Mouse (Mus musculus) midbrain, embryonic 14.5 days (tissue): ENCODE results near the gene Kcnip3. TPM values are rescaled to one million over a fixed set of nuclear protein-coding genes. Genes with fewer than 3 reads are reported as not detected.

ENCODE experiments used
- ATAC-seq: fragments of 200-750 bp; cut with Nextera tagmentation; 2 replicates; pipeline ENCODE4 v1.8.0; 2017; ENCODE audit warnings: moderate number of reproducible peaks, moderate library complexity; ENCODE audit not compliant: low FRiP score, low TSS enrichment
- DNase-seq: peaks from one replicate; pipeline ENCODE4 v3.0.0-alpha.2; 2015
- H3K27ac ChIP-seq: fragments of 300-500 bp; sonication (generic); replicated peaks from 2 replicates; pipeline ENCODE4 v1.5.1; 2014; ENCODE audit warnings: mild to moderate bottlenecking, low read depth, low read length, moderate library complexity
- H3K27me3 ChIP-seq: fragments of 300-500 bp; sonication (generic); 2 replicates; pipeline ENCODE4 v1.6.1; 2014; ENCODE audit warnings: low read length, control low read depth, mixed read lengths; ENCODE audit not compliant: control insufficient read depth, insufficient read depth
- H3K36me3 ChIP-seq: fragments of 300-500 bp; sonication (generic); 2 replicates; pipeline ENCODE4 v1.6.1; 2014; ENCODE audit warnings: low read length, control low read depth; ENCODE audit not compliant: control insufficient read depth, insufficient read depth
- H3K4me1 ChIP-seq: fragments of 300-500 bp; sonication (generic); 2 replicates; pipeline ENCODE4 v1.6.1; 2014; ENCODE audit warnings: mild to moderate bottlenecking, antibody characterized with exemption, low read length, control low read depth; ENCODE audit not compliant: control insufficient read depth, insufficient read depth
- H3K4me2 ChIP-seq: fragments of 300-500 bp; sonication (generic); 2 replicates; pipeline ENCODE4 v1.6.1; 2014; ENCODE audit warnings: mild to moderate bottlenecking, low read length, moderate library complexity
- H3K4me3 ChIP-seq: fragments of 300-500 bp; sonication (generic); replicated peaks from 2 replicates; pipeline ENCODE4 v1.5.1; 2014; ENCODE audit warnings: low read depth, low read length
- H3K9ac ChIP-seq: fragments of 300-500 bp; sonication (generic); replicated peaks from 2 replicates; pipeline ENCODE4 v1.6.1; 2014; ENCODE audit warnings: mild to moderate bottlenecking, low read length, moderate library complexity
- H3K9me3 ChIP-seq: fragments of 300-500 bp; sonication (generic); 2 replicates; pipeline ENCODE4 v1.6.1; 2016; ENCODE audit warnings: low read length, control low read depth, mixed read lengths; ENCODE audit not compliant: control insufficient read depth
- WGBS: fragments of 180-500 bp; shearing (Covaris S2); extraction: QIAGEN DNeasy Blood & Tissue Kit; methylation state at CpG from one replicate; pipeline ENCODE4 v1.1.7; 2014; 5-methylcytosine and 5-hydroxymethylcytosine counted together
- polyA plus RNA-seq: library from polyadenylated mRNA; unstranded; fragments of >200 nt; fragmentation: Nextera tagmentation; extraction: Ambion mirVana; gene quantifications from 2 replicates; pipeline ENCODE4 v1.2.1, GENCODE M21; 2014

Gene Kcnip3
- polyA plus RNA-seq, 1 experiment from 2014 or later, result 13.1 TPM

- Histone ChIP-seq H3K9ac (no peak overlapping the region), H3K4me2 (no peak overlapping the region), H3K4me1 (0 out of 2 replicates have a peak, but pooled peaks cover 3% of the 10 kb centered on the region), H3K36me3 (no peaks in the 10 kb centered on the region), H3K4me3 (no peak overlapping the region), H3K9me3 (no peaks in the 10 kb centered on the region), H3K27ac (no peak overlapping the region), H3K27me3 (no peaks in the 10 kb centered on the region)
- no peak for DNase-seq
- ATAC-seq, result no peak
- 51% methylated on average over 7 of the region's 7 CpGs for WGBS
Observed at GRCm38 (mm10) chr2:127449691-127450090, 72.2 kb downstream of the Kcnip3 start.

- DNase-seq, result no peak
- no peak overlapping the region for H3K9ac ChIP-seq
- no peak overlapping the region for H3K4me2 ChIP-seq
- no peak for ATAC-seq
- H3K4me1 ChIP-seq, result peaks cover 13% of the 10 kb centered on the region; the same call in 1 of the 2 replicates
- no peaks in the 10 kb centered on the region for H3K36me3 ChIP-seq
- no peak overlapping the region for H3K4me3 ChIP-seq
- no peaks in the 10 kb centered on the region for H3K27me3 ChIP-seq
- WGBS, result 54% methylated on average over 3 of the region's 3 CpGs
- H3K9me3 ChIP-seq, result no peaks in the 10 kb centered on the region
- H3K27ac ChIP-seq, result no peak overlapping the region
Observed at GRCm38 (mm10) chr2:127446847-127447246, 75.0 kb downstream of the Kcnip3 start.

GRCm38 (mm10) chr2:127444055-127444789 is 77.7 kb downstream of the Kcnip3 start, which contains the start of gene Fahd2a:
Gene Fahd2a, minus strand, starts transcription at chr2:127444565.
- Histone ChIP-seq H3K27ac (no peak within 1 kb of the TSS), H3K9ac (peak within 1 kb of the TSS; percentile 80), H3K4me3 (peak within 1 kb of the TSS; percentile 76), H3K4me1 (peaks cover 13% of the 10 kb centered on the region; the same call in 1 of the 2 replicates), H3K36me3 (no peaks in the 10 kb centered on the region), H3K4me2 (peak within 1 kb of the TSS; percentile 76), H3K27me3 (no peaks in the 10 kb centered on the region), H3K9me3 (no peaks in the 10 kb centered on the region)
- 4% methylated on average over 37 of the region's 37 CpGs for WGBS
- peak; percentile 92 for ATAC-seq
- DNase-seq, result peak; percentile 95

- Histone ChIP-seq H3K4me3 (no peak overlapping the region), H3K4me2 (no peak overlapping the region), H3K36me3 (peaks cover 39% of the 10 kb centered on the region), H3K9me3 (no peaks in the 10 kb centered on the region), H3K27me3 (no peaks in the 10 kb centered on the region), H3K4me1 (no peaks in the 10 kb centered on the region), H3K9ac (no peak overlapping the region), H3K27ac (no peak overlapping the region)
- DNase-seq (no peak), ATAC-seq (no peak)
- 94% methylated on average over 5 of the region's 5 CpGs for WGBS
Observed at GRCm38 (mm10) chr2:127437697-127438096, 84.2 kb downstream of the Kcnip3 start.

- no peaks in the 10 kb centered on the region for H3K27me3 ChIP-seq
- no peak overlapping the region for H3K27ac ChIP-seq
- ATAC-seq (no peak), DNase-seq (no peak)
- WGBS, result 93% methylated on average over 2 of the region's 2 CpGs
- H3K9ac ChIP-seq, result no peak overlapping the region
- H3K36me3 ChIP-seq, result peaks cover 39% of the 10 kb centered on the region
- no peaks in the 10 kb centered on the region for H3K9me3 ChIP-seq
- H3K4me2 ChIP-seq, result no peak overlapping the region
- no peaks in the 10 kb centered on the region for H3K4me1 ChIP-seq
- no peak overlapping the region for H3K4me3 ChIP-seq
Observed at GRCm38 (mm10) chr2:127435554-127435953, 86.3 kb downstream of the Kcnip3 start.

GRCm38 (mm10) chr2:127435135-127435534 is 86.8 kb downstream of the Kcnip3 start:
- ATAC-seq, result no peak
- H3K4me3 ChIP-seq, result no peak overlapping the region
- no peaks in the 10 kb centered on the region for H3K9me3 ChIP-seq
- no peaks in the 10 kb centered on the region for H3K4me1 ChIP-seq
- no peak overlapping the region for H3K9ac ChIP-seq
- 46% methylated on average over 2 of the region's 2 CpGs for WGBS
- H3K27ac ChIP-seq, result no peak overlapping the region
- DNase-seq, result peak; percentile 38
- no peaks in the 10 kb centered on the region for H3K27me3 ChIP-seq
- peaks cover 39% of the 10 kb centered on the region for H3K36me3 ChIP-seq
- no peak overlapping the region for H3K4me2 ChIP-seq

- Histone ChIP-seq H3K4me2 (no peak overlapping the region), H3K9ac (no peak overlapping the region), H3K27ac (no peak overlapping the region), H3K27me3 (no peaks in the 10 kb centered on the region), H3K4me3 (no peak overlapping the region), H3K36me3 (peaks cover 39% of the 10 kb centered on the region), H3K9me3 (no peaks in the 10 kb centered on the region), H3K4me1 (no peaks in the 10 kb centered on the region)
- DNase-seq (no peak), ATAC-seq (no peak; the same call in 1 of the 2 replicates)
- 89% methylated on average over 9 of the region's 9 CpGs for WGBS
Observed at GRCm38 (mm10) chr2:127433487-127434295, 88.2 kb downstream of the Kcnip3 start.

- WGBS, result 22% methylated on average over 3 of the region's 3 CpGs
- DNase-seq, result peak; percentile 78
- H3K9ac ChIP-seq, result no peak overlapping the region
- no peak for ATAC-seq
- no peak overlapping the region for H3K4me3 ChIP-seq
- H3K27me3 ChIP-seq, result no peaks in the 10 kb centered on the region
- no peak overlapping the region for H3K27ac ChIP-seq
- peaks cover 9% of the 10 kb centered on the region for H3K36me3 ChIP-seq
- no peak overlapping the region for H3K4me2 ChIP-seq
- no peaks in the 10 kb centered on the region for H3K9me3 ChIP-seq
- H3K4me1 ChIP-seq, result no peaks in the 10 kb centered on the region
Observed at GRCm38 (mm10) chr2:127430238-127430637, 91.7 kb downstream of the Kcnip3 start.
